Mouse (Mus musculus) lung, postnatal 0 days (tissue): ENCODE data around the gene Smyd1. TPM values are rescaled to one million over a fixed set of nuclear protein-coding genes. Genes with fewer than 3 reads are reported as not detected.
"Not testable (repeated sequence)": the region's sequence is repeated elsewhere in the genome, so short reads cannot be mapped to it uniquely, and the experiment has no call there.

Experiments used
- ATAC-seq: fragments of 200-750 bp; cut with Nextera tagmentation; 2 replicates; pipeline ENCODE4 v1.8.0; 2017; ENCODE audit warnings: moderate library complexity
- DNase-seq: peaks from one replicate; pipeline ENCODE4 v3.0.0-alpha.2; 2016; ENCODE audit warnings: low spot score
- H3K27ac ChIP-seq: fragments of 300-500 bp; sonication (generic); 2 replicates; pipeline ENCODE4 v1.5.1; 2014; ENCODE audit warnings: antibody characterized with exemption, mild to moderate bottlenecking, low read length, mixed read lengths
- H3K27me3 ChIP-seq: fragments of 300-500 bp; sonication (generic); replicated peaks from 2 replicates; pipeline ENCODE4 v1.6.1; 2014; ENCODE audit warnings: low read length, mixed read lengths; ENCODE audit not compliant: insufficient read depth
- H3K36me3 ChIP-seq: fragments of 300-500 bp; sonication (generic); 2 replicates; pipeline ENCODE4 v1.6.1; 2014; ENCODE audit warnings: low read length, mixed read lengths; ENCODE audit not compliant: insufficient read depth
- H3K4me1 ChIP-seq: fragments of 300-500 bp; sonication (generic); 2 replicates; pipeline ENCODE4 v1.6.1; 2014; ENCODE audit warnings: antibody characterized with exemption, low read depth, low read length, mixed read lengths; ENCODE audit not compliant: insufficient read depth
- H3K4me2 ChIP-seq: fragments of 300-500 bp; sonication (generic); replicated peaks from 2 replicates; pipeline ENCODE4 v1.6.1; 2014; ENCODE audit warnings: low read depth, mild to moderate bottlenecking, low read length, moderate library complexity, mixed read lengths
- H3K4me3 ChIP-seq: fragments of 300-500 bp; sonication (generic); 2 replicates; pipeline ENCODE4 v1.5.1; 2014; ENCODE audit warnings: low read depth, low read length
- H3K9ac ChIP-seq: fragments of 300-500 bp; sonication (generic); replicated peaks from 2 replicates; pipeline ENCODE4 v1.6.1; 2014; ENCODE audit warnings: low read depth, mild to moderate bottlenecking
- H3K9me3 ChIP-seq: fragments of 300-500 bp; sonication (generic); 2 replicates; pipeline ENCODE4 v1.6.1; 2016; ENCODE audit warnings: low read length, mixed read lengths
- CTCF ChIP-seq: IDR thresholded peaks from 2 replicates; pipeline ENCODE4 v1.5.1; 2016; ENCODE audit warnings: antibody characterized with exemption, mild to moderate bottlenecking
- EP300 ChIP-seq: IDR thresholded peaks from 2 replicates; pipeline ENCODE4 v1.6.1; 2016; ENCODE audit warnings: antibody characterized with exemption, mild to moderate bottlenecking, control low read depth
- whole genome bisulfite sequencing: fragments of 180-500 bp; shearing (Covaris S2); extraction: QIAGEN DNeasy Blood & Tissue Kit; methylation state at CpG from one replicate; pipeline ENCODE4 v1.1.7; 2014; 5-methylcytosine and 5-hydroxymethylcytosine counted together
- polyA plus RNA-seq: library from polyadenylated mRNA; unstranded; fragments of >200 nt; fragmentation: Nextera tagmentation; extraction: Ambion mirVana; gene quantifications from 2 replicates; pipeline ENCODE4 v1.2.1, GENCODE M21; 2015

Gene Smyd1
- polyA plus RNA-seq, 1 experiment from 2014 or later = 0.80 TPM

GRCm38 (mm10) chr6:71339351-71339750 is 17.3 kb upstream of the Smyd1 start:
- no peaks in the 10 kb centered on the region for H3K4me1 ChIP-seq
- no peak overlapping the region for H3K9ac ChIP-seq
- no peak for TF ChIP-seq CTCF
- no peak for TF ChIP-seq EP300
- H3K9me3 ChIP-seq = no peaks in the 10 kb centered on the region
- no peak overlapping the region for H3K27ac ChIP-seq
- ATAC-seq = no peak
- WGBS = 77% methylated on average over 4 of the region's 4 CpGs
- DNase-seq = no peak
- no peaks in the 10 kb centered on the region for H3K36me3 ChIP-seq
- no peaks in the 10 kb centered on the region for H3K27me3 ChIP-seq
- no peak overlapping the region for H3K4me3 ChIP-seq
- H3K4me2 ChIP-seq = no peak overlapping the region

- Histone ChIP-seq H3K27me3 (no peaks in the 10 kb centered on the region), H3K4me2 (no peak overlapping the region), H3K9me3 (no peaks in the 10 kb centered on the region), H3K4me3 (no peak overlapping the region), H3K27ac (no peak overlapping the region), H3K4me1 (no peaks in the 10 kb centered on the region), H3K36me3 (no peaks in the 10 kb centered on the region), H3K9ac (no peak overlapping the region)
- ATAC-seq = no peak
- no peak for DNase-seq
- TF ChIP-seq EP300 (no peak), CTCF (no peak)
- WGBS = 68% methylated on average over 3 of the region's 3 CpGs
Measured at GRCm38 (mm10) chr6:71338941-71339340, 16.9 kb upstream of the Smyd1 start.

- Histone ChIP-seq H3K9me3 (no peaks in the 10 kb centered on the region), H3K4me1 (no peaks in the 10 kb centered on the region), H3K9ac (no peak overlapping the region), H3K4me2 (no peak overlapping the region), H3K36me3 (no peaks in the 10 kb centered on the region), H3K27ac (no peak overlapping the region), H3K4me3 (no peak overlapping the region), H3K27me3 (no peaks in the 10 kb centered on the region)
- DNase-seq = no peak
- 92% methylated on average over 8 of the region's 8 CpGs for WGBS
- ATAC-seq = no peak
- no peak for TF ChIP-seq EP300
- TF ChIP-seq CTCF = no peak
Measured at GRCm38 (mm10) chr6:71337666-71338065, 15.6 kb upstream of the Smyd1 start.

DNA sequence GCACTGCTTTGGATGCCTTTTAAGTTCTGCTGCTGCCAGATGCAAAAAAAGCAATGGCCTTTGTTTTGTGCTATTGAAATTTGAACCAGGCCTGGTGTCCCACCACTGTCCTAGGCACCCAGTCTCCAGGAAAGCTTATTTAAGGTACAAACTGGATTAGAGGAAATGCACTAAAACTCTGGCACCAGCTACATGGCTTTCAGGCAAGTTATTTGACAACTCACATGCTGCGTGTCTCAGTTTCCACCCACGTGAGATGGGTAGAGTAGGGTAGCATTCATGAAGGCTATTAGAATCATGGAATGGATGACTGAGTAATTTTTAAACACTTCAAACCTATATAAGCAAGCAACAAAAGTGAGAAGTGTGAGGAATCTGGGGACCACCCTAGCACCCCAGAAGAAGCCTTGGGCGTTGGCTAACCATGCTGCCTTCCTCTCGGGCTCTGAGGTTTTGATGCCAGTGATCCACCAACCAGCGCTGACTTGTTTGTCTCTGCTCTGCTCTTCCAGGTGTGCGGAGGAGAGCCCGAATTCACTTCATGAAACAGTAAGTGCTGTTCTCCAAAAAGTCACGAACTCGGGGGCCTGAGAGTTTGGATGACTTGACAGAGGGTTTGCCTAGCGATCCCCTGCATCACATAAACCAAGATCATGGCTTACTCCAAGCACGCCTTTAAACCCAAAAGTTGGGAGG is 11.7 kb upstream of the Smyd1 start:
- Histone ChIP-seq H3K4me1 (no peaks in the 10 kb centered on the region), H3K4me3 (no peak overlapping the region), H3K9me3 (no peaks in the 10 kb centered on the region), H3K27ac (no peak overlapping the region), H3K36me3 (no peaks in the 10 kb centered on the region), H3K27me3 (no peaks in the 10 kb centered on the region), H3K9ac (no peak overlapping the region), H3K4me2 (no peak overlapping the region)
- DNase-seq = no peak
- TF ChIP-seq EP300 = no peak
- TF ChIP-seq CTCF = no peak
- 89% methylated on average over 11 of the region's 11 CpGs for WGBS
- no peak for ATAC-seq

- H3K27me3 ChIP-seq = no peaks in the 10 kb centered on the region
- no peak overlapping the region for H3K4me3 ChIP-seq
- TF ChIP-seq EP300 (no peak), CTCF (no peak)
- DNase-seq (no peak), ATAC-seq (no peak)
- H3K4me2 ChIP-seq = no peak overlapping the region
- no peak overlapping the region for H3K9ac ChIP-seq
- H3K36me3 ChIP-seq = no peaks in the 10 kb centered on the region
- H3K27ac ChIP-seq = no peak overlapping the region
- H3K4me1 ChIP-seq = no peaks in the 10 kb centered on the region
- 74% methylated on average over 3 of the region's 3 CpGs for WGBS
- no peaks in the 10 kb centered on the region for H3K9me3 ChIP-seq
Measured at GRCm38 (mm10) chr6:71333031-71333430, 11.0 kb upstream of the Smyd1 start.

DNA sequence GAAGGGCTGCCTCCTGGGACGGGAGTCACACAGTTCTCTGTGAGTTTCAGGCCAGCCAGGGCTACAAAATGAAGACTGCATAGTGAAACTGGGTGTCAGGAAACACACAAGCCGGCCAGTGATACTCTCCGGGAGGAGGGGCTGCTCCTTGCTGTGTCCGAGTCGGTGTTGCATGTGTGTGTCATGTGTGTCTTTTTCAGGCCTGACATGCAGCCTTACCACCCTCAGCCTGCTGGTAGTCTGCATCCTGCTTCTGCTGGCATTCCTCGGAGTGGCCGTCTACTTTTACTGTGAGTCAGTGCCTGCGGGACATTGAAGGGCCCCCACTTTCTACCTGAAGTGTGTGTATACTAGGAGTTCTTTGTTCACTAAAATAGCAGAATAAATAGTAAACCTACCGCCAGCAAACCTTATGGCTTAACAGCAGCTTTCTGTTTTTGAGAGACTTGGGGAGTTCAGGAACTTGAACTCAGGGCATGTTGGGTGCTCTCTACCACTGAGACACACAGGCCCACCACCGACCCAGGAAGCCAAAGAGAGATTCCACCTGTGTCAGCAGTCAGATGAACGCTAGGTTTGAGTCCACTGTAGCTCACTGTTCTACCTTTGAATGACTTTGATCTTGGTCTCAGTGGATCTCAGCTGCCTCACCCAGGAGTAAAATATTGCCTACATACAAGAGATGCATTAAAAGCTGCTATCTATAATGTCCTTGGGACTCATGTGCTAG is 10.4 kb upstream of the Smyd1 start:
- ATAC-seq (no peak), DNase-seq (peak; percentile 30)
- H3K4me1 ChIP-seq = no peaks in the 10 kb centered on the region
- no peak overlapping the region for H3K9ac ChIP-seq
- H3K27me3 ChIP-seq = no peaks in the 10 kb centered on the region
- no peak overlapping the region for H3K4me3 ChIP-seq
- WGBS = 66% methylated on average over 11 of the region's 11 CpGs
- no peak overlapping the region for H3K27ac ChIP-seq
- no peak overlapping the region for H3K4me2 ChIP-seq
- H3K9me3 ChIP-seq = no peaks in the 10 kb centered on the region
- no peak for TF ChIP-seq EP300
- TF ChIP-seq CTCF = no peak
- no peaks in the 10 kb centered on the region for H3K36me3 ChIP-seq

- not testable (repeated sequence) for H3K27me3 ChIP-seq, DNase-seq, H3K4me2 ChIP-seq, H3K27ac ChIP-seq, ATAC-seq, H3K36me3 ChIP-seq, H3K9ac ChIP-seq, H3K9me3 ChIP-seq, H3K4me3 ChIP-seq, H3K4me1 ChIP-seq
- WGBS = 83% methylated on average over 1 of the region's 4 CpGs
Measured at GRCm38 (mm10) chr6:71331491-71331890, 9.5 kb upstream of the Smyd1 start.
